Mouse (Mus musculus) intestine, embryonic 16.5 days (tissue): ENCODE results near the gene Tmem45a. TPM values are rescaled to one million over a fixed set of nuclear protein-coding genes. Genes with fewer than 3 reads are reported as not detected.

Experiments
- ATAC-seq: fragments of 200-750 bp; cut with Nextera tagmentation; 2 replicates; pipeline ENCODE4 v1.8.0; 2017; ENCODE audit warnings: moderate TSS enrichment, moderate library complexity
- H3K27ac ChIP-seq: fragments of 300-500 bp; sonication (generic); 2 replicates; pipeline ENCODE4 v1.5.1; 2014; ENCODE audit warnings: mild to moderate bottlenecking, low read length
- H3K27me3 ChIP-seq: fragments of 300-500 bp; sonication (generic); replicated peaks from 2 replicates; pipeline ENCODE4 v1.6.1; 2014; ENCODE audit warnings: low read length, control low read depth, mixed read lengths; ENCODE audit not compliant: control insufficient read depth, insufficient read depth
- H3K36me3 ChIP-seq: fragments of 300-500 bp; sonication (generic); 2 replicates; pipeline ENCODE4 v1.6.1; 2014; ENCODE audit warnings: low read length, control low read depth; ENCODE audit not compliant: control insufficient read depth, insufficient read depth
- H3K4me1 ChIP-seq: fragments of 300-500 bp; sonication (generic); 2 replicates; pipeline ENCODE4 v1.6.1; 2014; ENCODE audit warnings: low read length, control low read depth, mixed read lengths; ENCODE audit not compliant: control insufficient read depth, insufficient read depth
- H3K4me2 ChIP-seq: fragments of 300-500 bp; sonication (generic); 2 replicates; pipeline ENCODE4 v1.6.1; 2014; ENCODE audit warnings: low read depth, low read length, control low read depth
- H3K4me3 ChIP-seq: fragments of 300-500 bp; sonication (generic); 2 replicates; pipeline ENCODE4 v1.5.1; 2014; ENCODE audit warnings: mild to moderate bottlenecking, low read length
- H3K9ac ChIP-seq: fragments of 300-500 bp; sonication (generic); 2 replicates; pipeline ENCODE4 v1.6.1; 2014; ENCODE audit warnings: low read depth, low read length
- H3K9me3 ChIP-seq: fragments of 300-500 bp; sonication (generic); 2 replicates; pipeline ENCODE4 v1.6.1; 2016; ENCODE audit warnings: low read length, control low read depth; ENCODE audit not compliant: control insufficient read depth
- WGBS: fragments of 180-500 bp; shearing (Covaris S2); extraction: QIAGEN DNeasy Blood & Tissue Kit; methylation state at CpG from one replicate; pipeline ENCODE4 v1.1.7; 2014; 5-methylcytosine and 5-hydroxymethylcytosine counted together
- polyA plus RNA-seq: library from polyadenylated mRNA; unstranded; fragments of >200 nt; fragmentation: Nextera tagmentation; extraction: Ambion mirVana; gene quantifications from 2 replicates; pipeline ENCODE4 v1.2.1, GENCODE M21; 2015

The Tmem45a gene
- polyA plus RNA-seq, 1 experiment from 2014 or later, result 29.8 TPM

GRCm38 (mm10) chr16:56873410-56873809 is 12.6 kb downstream of the Tmem45a start:
- 48% methylated on average over 2 of the region's 2 CpGs for WGBS
- no peak overlapping the region for H3K4me3 ChIP-seq
- no peak overlapping the region for H3K9ac ChIP-seq
- ATAC-seq, result no peak
- no peak overlapping the region for H3K4me2 ChIP-seq
- H3K4me1 ChIP-seq, result no peaks in the 10 kb centered on the region
- H3K36me3 ChIP-seq, result no peaks in the 10 kb centered on the region
- H3K27me3 ChIP-seq, result no peaks in the 10 kb centered on the region
- no peaks in the 10 kb centered on the region for H3K9me3 ChIP-seq
- H3K27ac ChIP-seq, result no peak overlapping the region

- no peak overlapping the region for H3K4me3 ChIP-seq
- ATAC-seq, result no peak
- no peaks in the 10 kb centered on the region for H3K4me1 ChIP-seq
- H3K27me3 ChIP-seq, result no peaks in the 10 kb centered on the region
- no peak overlapping the region for H3K9ac ChIP-seq
- 66% methylated on average over 3 of the region's 3 CpGs for WGBS
- no peaks in the 10 kb centered on the region for H3K36me3 ChIP-seq
- no peak overlapping the region for H3K27ac ChIP-seq
- no peak overlapping the region for H3K4me2 ChIP-seq
- no peaks in the 10 kb centered on the region for H3K9me3 ChIP-seq
These were observed 15.5 kb downstream of the Tmem45a start for GRCm38 (mm10) chr16:56870458-56870857.

- H3K36me3 ChIP-seq, result no peaks in the 10 kb centered on the region
- ATAC-seq, result no peak
- H3K27ac ChIP-seq, result no peak overlapping the region
- H3K9me3 ChIP-seq, result no peaks in the 10 kb centered on the region
- no peaks in the 10 kb centered on the region for H3K4me1 ChIP-seq
- WGBS, result 73% methylated on average over 5 of the region's 5 CpGs
- no peak overlapping the region for H3K9ac ChIP-seq
- no peak overlapping the region for H3K4me2 ChIP-seq
- H3K27me3 ChIP-seq, result no peaks in the 10 kb centered on the region
- H3K4me3 ChIP-seq, result no peak overlapping the region
These were observed 17.6 kb downstream of the Tmem45a start for GRCm38 (mm10) chr16:56868361-56868760.

- no peak overlapping the region for H3K27ac ChIP-seq
- no peaks in the 10 kb centered on the region for H3K27me3 ChIP-seq
- no peak overlapping the region for H3K4me2 ChIP-seq
- H3K36me3 ChIP-seq, result no peaks in the 10 kb centered on the region
- H3K9me3 ChIP-seq, result no peaks in the 10 kb centered on the region
- no peak overlapping the region for H3K4me3 ChIP-seq
- no peak for ATAC-seq
- H3K4me1 ChIP-seq, result no peaks in the 10 kb centered on the region
- 49% methylated on average over 4 of the region's 4 CpGs for WGBS
- no peak overlapping the region for H3K9ac ChIP-seq
These were observed 18.4 kb downstream of the Tmem45a start for GRCm38 (mm10) chr16:56867591-56867990.

- Histone ChIP-seq H3K9me3 (no peaks in the 10 kb centered on the region), H3K4me3 (no peak overlapping the region), H3K4me1 (no peaks in the 10 kb centered on the region; the same call in 1 of the 2 replicates), H3K27me3 (no peaks in the 10 kb centered on the region), H3K27ac (no peak overlapping the region), H3K4me2 (no peak overlapping the region), H3K9ac (no peak overlapping the region), H3K36me3 (no peaks in the 10 kb centered on the region)
- no peak for ATAC-seq
- WGBS, result 53% methylated on average over 10 of the region's 10 CpGs
These were observed 33.0 kb downstream of the Tmem45a start for GRCm38 (mm10) chr16:56852841-56853587.

GRCm38 (mm10) chr16:56842988-56843387 is 43.0 kb downstream of the Tmem45a start:
- no peaks in the 10 kb centered on the region for H3K36me3 ChIP-seq
- no peaks in the 10 kb centered on the region for H3K27me3 ChIP-seq
- H3K4me1 ChIP-seq, result no peaks in the 10 kb centered on the region
- no peak overlapping the region for H3K4me3 ChIP-seq
- ATAC-seq, result no peak
- H3K9me3 ChIP-seq, result no peaks in the 10 kb centered on the region
- no peak overlapping the region for H3K9ac ChIP-seq
- WGBS, result 89% methylated on average over 5 of the region's 5 CpGs
- no peak overlapping the region for H3K27ac ChIP-seq
- H3K4me2 ChIP-seq, result no peak overlapping the region

GRCm38 (mm10) chr16:56833312-56833711 is 52.7 kb downstream of the Tmem45a start:
- 95% methylated on average over 1 of the region's 1 CpGs for WGBS
- Histone ChIP-seq H3K27ac (no peak overlapping the region), H3K4me3 (no peak overlapping the region), H3K9ac (no peak overlapping the region), H3K9me3 (no peaks in the 10 kb centered on the region), H3K4me1 (no peaks in the 10 kb centered on the region), H3K36me3 (no peaks in the 10 kb centered on the region), H3K4me2 (no peak overlapping the region), H3K27me3 (no peaks in the 10 kb centered on the region)
- ATAC-seq, result no peak

GRCm38 (mm10) chr16:56831986-56832385 is 54.0 kb downstream of the Tmem45a start:
- no peaks in the 10 kb centered on the region for H3K36me3 ChIP-seq
- H3K9ac ChIP-seq, result no peak overlapping the region
- ATAC-seq, result no peak
- H3K4me2 ChIP-seq, result no peak overlapping the region
- 85% methylated on average over 2 of the region's 2 CpGs for WGBS
- no peaks in the 10 kb centered on the region for H3K4me1 ChIP-seq
- no peaks in the 10 kb centered on the region for H3K9me3 ChIP-seq
- no peak overlapping the region for H3K27ac ChIP-seq
- no peak overlapping the region for H3K4me3 ChIP-seq
- no peaks in the 10 kb centered on the region for H3K27me3 ChIP-seq

GRCm38 (mm10) chr16:56801370-56802109 is 84.4 kb downstream of the Tmem45a start:
- no peak overlapping the region for H3K9ac ChIP-seq
- H3K27ac ChIP-seq, result no peak overlapping the region
- no peaks in the 10 kb centered on the region for H3K36me3 ChIP-seq
- no peaks in the 10 kb centered on the region for H3K9me3 ChIP-seq
- WGBS, result 66% methylated on average over 6 of the region's 6 CpGs
- H3K4me2 ChIP-seq, result no peak overlapping the region
- no peak overlapping the region for H3K4me3 ChIP-seq
- H3K4me1 ChIP-seq, result 0 out of 2 replicates have a peak, but pooled peaks cover 2% of the 10 kb centered on the region
- H3K27me3 ChIP-seq, result no peaks in the 10 kb centered on the region
- ATAC-seq, result peak; percentile 54; the same call in 1 of the 2 replicates
